Mouse (Mus musculus) lung, embryonic 16.5 days (tissue): Measurements from ENCODE around the gene Map4k5. TPM values are rescaled to one million over a fixed set of nuclear protein-coding genes. Genes with fewer than 3 reads are reported as not detected.

Experiments
- ATAC-seq: fragments of 200-750 bp; cut with Nextera tagmentation; 2 replicates; pipeline ENCODE4 v1.8.0; 2017; ENCODE audit warnings: low read depth, mild to moderate bottlenecking, moderate library complexity
- H3K27ac ChIP-seq: fragments of 300-500 bp; sonication (generic); 2 replicates; pipeline ENCODE4 v1.5.1; 2014; ENCODE audit warnings: mild to moderate bottlenecking, control low read depth, low read length
- H3K27me3 ChIP-seq: fragments of 300-500 bp; sonication (generic); 2 replicates; pipeline ENCODE4 v1.6.1; 2014; ENCODE audit warnings: low read depth, low read length, mixed read lengths; ENCODE audit not compliant: control insufficient read depth, insufficient read depth
- H3K36me3 ChIP-seq: fragments of 300-500 bp; sonication (generic); 2 replicates; pipeline ENCODE4 v1.6.1; 2014; ENCODE audit warnings: low read length; ENCODE audit not compliant: control insufficient read depth, insufficient read depth
- H3K4me1 ChIP-seq: fragments of 300-500 bp; sonication (generic); replicated peaks from 2 replicates; pipeline ENCODE4 v1.6.1; 2014; ENCODE audit warnings: low read length, mixed read lengths; ENCODE audit not compliant: control insufficient read depth, insufficient read depth
- H3K4me2 ChIP-seq: fragments of 300-500 bp; sonication (generic); 2 replicates; pipeline ENCODE4 v1.6.1; 2014; ENCODE audit warnings: low read depth, low read length, control low read depth
- H3K4me3 ChIP-seq: fragments of 300-500 bp; sonication (generic); 2 replicates; pipeline ENCODE4 v1.5.1; 2014; ENCODE audit warnings: mild to moderate bottlenecking, low read length, control low read depth
- H3K9ac ChIP-seq: fragments of 300-500 bp; sonication (generic); 2 replicates; pipeline ENCODE4 v1.6.1; 2014; ENCODE audit warnings: low read length, control low read depth
- H3K9me3 ChIP-seq: fragments of 300-500 bp; sonication (generic); 2 replicates; pipeline ENCODE4 v1.6.1; 2016; ENCODE audit warnings: low read length; ENCODE audit not compliant: control insufficient read depth
- WGBS: fragments of 180-500 bp; shearing (Covaris S2); extraction: QIAGEN DNeasy Blood & Tissue Kit; methylation state at CpG from one replicate; pipeline ENCODE4 v1.1.7; 2014; 5-methylcytosine and 5-hydroxymethylcytosine counted together
- polyA plus RNA-seq: library from polyadenylated mRNA; unstranded; fragments of >200 nt; fragmentation: Nextera tagmentation; extraction: Ambion mirVana; gene quantifications from 2 replicates; pipeline ENCODE4 v1.2.1, GENCODE M21; 2015

The Map4k5 gene
- 30.8 and 31.0 TPM in 2 replicates for polyA plus RNA-seq

DNA sequence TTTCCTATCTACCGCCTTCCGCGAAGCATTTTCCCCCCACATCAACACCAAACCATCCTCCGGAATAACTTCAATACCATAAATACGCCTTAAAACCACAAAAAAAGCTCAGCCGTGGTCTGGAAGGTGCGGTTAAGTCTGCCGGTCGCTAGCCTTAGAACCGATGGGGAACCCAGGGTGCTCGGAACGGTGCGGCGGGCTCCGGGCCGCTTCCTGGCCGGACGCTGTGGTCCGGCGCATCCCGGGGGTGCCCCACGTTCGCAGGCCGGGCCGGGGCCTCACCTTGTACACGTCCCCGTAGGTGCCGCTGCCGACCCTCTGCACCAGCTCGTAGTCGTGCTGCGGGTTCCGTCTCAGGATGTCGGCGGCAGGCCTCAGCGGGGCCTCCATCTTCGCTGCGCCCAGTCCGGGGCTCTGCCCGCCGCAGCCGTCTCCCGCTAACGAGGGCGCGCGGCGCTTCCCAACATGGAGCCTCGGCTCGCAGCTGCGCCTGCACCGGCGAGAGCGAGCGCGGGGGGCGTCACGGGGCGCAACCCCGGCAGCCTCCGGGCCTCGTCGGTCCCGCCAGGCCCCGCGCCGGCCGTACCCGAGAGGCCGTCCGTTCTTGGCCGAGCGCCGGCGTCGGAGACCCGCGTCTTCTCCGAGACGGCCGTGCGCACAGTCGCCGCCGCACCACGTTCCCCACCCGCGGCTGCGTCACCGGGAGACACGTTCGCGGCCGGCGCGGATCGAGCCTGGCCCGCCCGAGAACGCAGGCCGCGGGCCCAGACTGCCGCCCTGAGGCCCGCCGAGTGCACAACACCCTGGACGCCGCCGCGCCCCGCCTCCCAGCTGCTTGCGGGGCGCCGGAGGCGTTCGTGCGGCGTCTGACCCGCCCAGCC lies at the start of gene Map4k5, which contains the start of gene Atl1:
Gene Map4k5, minus strand, starts transcription at position 830 of the 881 bp plus-strand sequence.
Gene Atl1, plus strand, starts transcription at position 244 of the 881 bp plus-strand sequence.
- Histone ChIP-seq H3K4me2 (peak within 1 kb of the TSS; percentile 83), H3K27ac (peak within 1 kb of the TSS; percentile 95), H3K9me3 (no peaks in the 10 kb centered on the region), H3K9ac (peak within 1 kb of the TSS; percentile 97), H3K4me1 (peaks cover 27% of the 10 kb centered on the region), H3K27me3 (no peaks in the 10 kb centered on the region), H3K4me3 (peak within 1 kb of the TSS; percentile 95), H3K36me3 (no peaks in the 10 kb centered on the region)
- WGBS, result under 1% methylated on average over 103 of the region's 118 CpGs
- peak; percentile 96 for ATAC-seq

DNA sequence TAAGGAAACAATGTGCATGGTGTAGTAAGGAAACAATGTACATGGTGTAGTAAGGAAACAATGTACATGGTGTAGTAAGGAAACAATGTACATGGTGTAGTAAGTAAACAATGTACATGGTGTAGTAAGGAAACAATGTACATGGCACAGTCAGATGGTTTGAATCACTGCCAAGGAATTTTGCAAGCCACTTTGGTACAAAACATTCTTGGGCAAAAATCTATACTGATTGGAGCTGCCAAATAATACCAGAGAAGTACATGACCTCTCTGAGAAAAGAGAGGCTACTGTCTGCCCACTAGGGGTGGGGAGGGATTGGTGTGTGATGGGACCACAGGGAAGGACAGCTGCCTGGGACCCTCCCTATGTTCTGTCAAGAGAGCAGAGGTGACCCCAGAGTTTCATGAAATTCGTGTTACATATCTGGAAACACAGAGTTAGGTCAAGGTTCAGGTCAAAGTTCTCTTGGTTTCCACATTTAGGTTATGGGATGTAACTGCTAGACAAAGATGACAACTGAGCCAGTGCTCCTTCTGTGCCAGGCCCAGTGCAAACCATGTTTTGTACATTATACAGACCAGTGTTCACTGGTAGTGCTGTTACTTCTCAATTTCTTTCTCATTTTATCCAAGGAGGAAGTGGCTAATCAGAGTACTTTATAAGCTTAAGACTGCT lies 48.8 kb upstream of the Map4k5 start:
- Histone ChIP-seq H3K27me3 (no peaks in the 10 kb centered on the region), H3K4me3 (no peak overlapping the region)

DNA sequence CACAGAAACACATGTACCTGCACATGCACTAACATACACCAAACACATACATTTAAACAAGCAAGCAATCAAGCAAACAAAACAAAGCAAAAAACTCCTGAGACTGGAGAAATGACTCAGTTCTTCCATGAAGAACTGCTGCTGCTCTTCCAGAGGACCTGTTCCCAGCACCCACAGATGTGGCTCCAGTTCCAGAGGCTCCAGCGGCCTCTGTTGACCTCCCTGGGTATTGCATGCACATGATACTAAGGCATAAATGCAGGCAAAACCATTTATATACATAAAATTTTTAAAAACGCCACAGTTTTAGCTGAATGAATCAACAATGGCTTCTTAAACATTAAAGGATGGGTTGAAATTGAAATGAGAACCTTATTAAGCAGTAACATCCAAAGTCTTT lies 46.3 kb upstream of the Map4k5 start:
- no peak for ATAC-seq
- peaks cover 2% of the 10 kb centered on the region; the same call in 1 of the 2 replicates for H3K36me3 ChIP-seq
- H3K9ac ChIP-seq, result no peak overlapping the region
- H3K9me3 ChIP-seq, result peaks cover 3% of the 10 kb centered on the region; the same call in 1 of the 2 replicates
- H3K4me1 ChIP-seq, result no peaks in the 10 kb centered on the region; the same call in 1 of the 2 replicates
- no peak overlapping the region for H3K4me2 ChIP-seq
- H3K4me3 ChIP-seq, result no peak overlapping the region
- H3K27ac ChIP-seq, result no peak overlapping the region
- no peaks in the 10 kb centered on the region for H3K27me3 ChIP-seq
- 48% methylated on average over 2 of the region's 2 CpGs for WGBS

More for the DNA sequence above, 48.8 kb upstream of the Map4k5 start:
- 35% methylated on average over 1 of the region's 1 CpGs for WGBS
- Histone ChIP-seq H3K4me2 (no peak overlapping the region), H3K27ac (no peak overlapping the region), H3K36me3 (peaks cover 2% of the 10 kb centered on the region; the same call in 1 of the 2 replicates), H3K9ac (no peak overlapping the region), H3K9me3 (peaks cover 3% of the 10 kb centered on the region; the same call in 1 of the 2 replicates), H3K4me1 (no peaks in the 10 kb centered on the region; the same call in 1 of the 2 replicates)
- no peak for ATAC-seq

DNA sequence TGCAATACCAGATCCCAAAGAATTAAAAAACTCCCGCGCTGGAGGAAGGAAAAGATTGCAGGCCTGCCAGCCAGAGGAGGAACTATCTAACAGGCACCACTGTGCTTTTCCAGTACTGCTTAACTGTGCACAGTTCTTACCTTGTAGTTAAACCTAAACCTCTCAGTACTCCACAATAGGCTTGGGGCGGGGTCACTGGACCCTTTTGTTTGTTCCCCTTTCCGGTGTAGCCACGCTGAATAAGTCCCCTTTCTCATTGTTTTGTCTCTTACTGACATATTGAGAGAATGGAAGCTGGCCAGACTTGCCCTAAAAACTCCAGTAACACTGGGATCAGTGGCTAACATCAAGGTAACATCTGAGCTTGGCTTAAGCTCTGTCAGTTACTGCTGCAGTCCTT lies 44.7 kb upstream of the Map4k5 start:
- no peak overlapping the region for H3K4me3 ChIP-seq
- no peak overlapping the region for H3K27ac ChIP-seq
- no peaks in the 10 kb centered on the region; the same call in 1 of the 2 replicates for H3K4me1 ChIP-seq
- WGBS, result 74% methylated on average over 5 of the region's 5 CpGs
- no peak overlapping the region for H3K9ac ChIP-seq
- peaks cover 3% of the 10 kb centered on the region; the same call in 1 of the 2 replicates for H3K9me3 ChIP-seq
- H3K4me2 ChIP-seq, result no peak overlapping the region
- no peak for ATAC-seq
- H3K27me3 ChIP-seq, result no peaks in the 10 kb centered on the region
- peaks cover 2% of the 10 kb centered on the region; the same call in 1 of the 2 replicates for H3K36me3 ChIP-seq

DNA sequence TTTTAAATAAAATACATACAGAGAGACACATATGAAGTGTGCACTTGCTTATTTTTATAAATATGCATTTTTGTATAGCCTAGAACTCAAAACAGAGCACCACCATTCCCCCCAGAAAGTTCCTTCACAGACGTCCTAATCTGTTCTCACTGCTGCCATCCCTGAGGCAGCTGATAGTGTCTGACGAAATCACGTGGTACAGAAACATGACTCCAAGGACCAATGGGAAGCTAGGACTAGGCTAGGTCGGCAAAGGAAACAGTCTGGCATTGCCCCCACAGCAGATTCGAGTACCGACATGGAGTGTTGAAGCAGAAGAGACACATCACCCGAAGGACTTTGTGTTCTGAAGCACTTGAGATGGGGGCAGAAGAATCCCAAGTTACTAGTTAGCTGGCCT lies 33.7 kb upstream of the Map4k5 start:
- H3K9me3 ChIP-seq, result no peaks in the 10 kb centered on the region
- H3K4me1 ChIP-seq, result no peaks in the 10 kb centered on the region
- no peak overlapping the region for H3K4me3 ChIP-seq
- H3K36me3 ChIP-seq, result no peaks in the 10 kb centered on the region
- no peak for ATAC-seq
- 40% methylated on average over 7 of the region's 7 CpGs for WGBS
- H3K4me2 ChIP-seq, result no peak overlapping the region
- H3K27ac ChIP-seq, result no peak overlapping the region
- H3K9ac ChIP-seq, result no peak overlapping the region
- no peaks in the 10 kb centered on the region for H3K27me3 ChIP-seq

DNA sequence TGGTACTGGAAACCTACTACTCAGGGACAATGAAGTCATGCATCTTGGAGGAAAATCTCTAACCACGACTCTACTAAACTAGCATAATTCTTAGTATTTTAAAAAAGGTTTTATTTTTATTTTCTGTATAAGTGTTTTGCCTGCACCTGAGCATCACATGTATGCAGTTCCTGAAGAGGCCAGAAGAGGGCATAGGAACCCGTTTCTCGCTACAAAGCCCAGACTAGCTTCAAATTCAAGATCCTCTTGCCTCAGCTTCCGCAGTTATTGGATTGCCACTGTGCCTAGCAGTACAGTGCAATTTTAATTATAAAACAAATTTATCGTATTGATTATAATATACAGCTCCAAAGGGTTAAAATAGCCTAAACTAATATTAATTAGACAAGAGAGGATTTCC lies 31.0 kb upstream of the Map4k5 start:
- Histone ChIP-seq H3K4me2 (no peak overlapping the region), H3K4me1 (no peaks in the 10 kb centered on the region), H3K36me3 (no peaks in the 10 kb centered on the region), H3K27ac (no peak overlapping the region), H3K4me3 (no peak overlapping the region), H3K9ac (no peak overlapping the region), H3K9me3 (no peaks in the 10 kb centered on the region), H3K27me3 (no peaks in the 10 kb centered on the region)
- ATAC-seq, result no peak
- WGBS, result 7% methylated on average over 5 of the region's 5 CpGs

DNA sequence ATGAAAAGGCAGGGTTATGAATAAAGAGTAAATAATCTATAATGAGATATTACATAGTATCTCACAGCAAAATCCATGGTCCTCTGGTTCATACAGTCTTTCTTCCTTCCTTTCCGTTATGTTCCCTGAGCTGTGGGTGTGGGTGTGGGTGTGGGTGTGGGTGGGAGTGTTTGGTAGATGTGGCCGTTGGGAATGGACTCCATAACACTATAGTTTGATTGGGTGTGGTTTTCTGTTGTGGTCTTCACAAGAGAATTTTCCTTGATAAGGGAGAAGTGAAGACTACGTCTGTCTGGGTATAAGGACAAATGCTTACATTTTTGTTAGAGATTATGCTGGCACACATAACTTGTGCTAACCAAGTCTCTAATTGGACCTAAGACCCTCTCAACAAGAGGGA lies 30.6 kb upstream of the Map4k5 start:
- Histone ChIP-seq H3K9me3 (no peaks in the 10 kb centered on the region), H3K36me3 (no peaks in the 10 kb centered on the region), H3K9ac (no peak overlapping the region), H3K4me2 (no peak overlapping the region), H3K4me1 (no peaks in the 10 kb centered on the region), H3K27ac (no peak overlapping the region), H3K27me3 (no peaks in the 10 kb centered on the region), H3K4me3 (no peak overlapping the region)
- 51% methylated on average over 3 of the region's 3 CpGs for WGBS
- no peak for ATAC-seq

DNA sequence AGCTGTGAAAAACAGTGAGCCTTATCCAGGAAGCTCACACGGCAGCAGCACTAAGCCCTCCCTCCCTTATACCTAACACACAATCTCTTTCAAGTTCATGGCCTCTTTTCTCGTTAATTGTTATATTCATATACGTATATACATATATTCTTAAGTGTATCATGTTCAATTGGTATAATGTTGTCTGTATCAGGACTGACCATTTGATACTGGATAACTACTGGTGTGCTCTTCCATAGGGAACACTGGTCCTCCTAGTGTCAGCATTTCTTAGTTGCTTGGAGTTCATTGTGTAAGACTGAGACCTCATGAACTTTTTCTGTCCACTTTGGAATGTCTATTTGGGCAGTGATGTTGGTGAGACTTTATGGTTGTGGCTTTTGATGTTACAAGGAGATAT lies 30.1 kb upstream of the Map4k5 start:
- H3K27me3 ChIP-seq, result no peaks in the 10 kb centered on the region
- H3K4me3 ChIP-seq, result no peak overlapping the region
- H3K9me3 ChIP-seq, result no peaks in the 10 kb centered on the region
- no peak overlapping the region for H3K9ac ChIP-seq
- H3K4me2 ChIP-seq, result no peak overlapping the region
- H3K4me1 ChIP-seq, result no peaks in the 10 kb centered on the region
- 68% methylated on average over 3 of the region's 3 CpGs for WGBS
- no peaks in the 10 kb centered on the region for H3K36me3 ChIP-seq
- ATAC-seq, result no peak
- no peak overlapping the region for H3K27ac ChIP-seq

DNA sequence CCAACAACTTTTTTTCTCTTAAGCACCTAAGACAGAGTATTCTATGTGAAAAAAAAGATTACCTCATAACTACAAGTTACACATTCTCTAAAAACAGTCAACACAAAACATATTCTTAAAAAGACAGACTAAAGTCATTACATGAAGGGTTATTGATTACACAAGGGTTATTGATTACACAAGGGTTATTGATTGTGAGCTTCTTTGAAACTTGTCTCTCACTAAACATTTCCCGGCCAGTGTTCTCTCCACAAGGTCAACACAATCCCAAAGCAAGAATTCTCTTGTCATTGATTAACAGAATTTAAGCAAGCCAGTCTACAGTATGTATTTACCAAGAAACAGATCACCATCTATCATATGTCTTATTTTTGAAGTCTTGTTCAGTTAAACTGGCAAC lies 29.1 kb upstream of the Map4k5 start:
- H3K9ac ChIP-seq, result no peak overlapping the region
- H3K9me3 ChIP-seq, result no peaks in the 10 kb centered on the region
- no peaks in the 10 kb centered on the region for H3K27me3 ChIP-seq
- 65% methylated on average over 1 of the region's 1 CpGs for WGBS
- no peak overlapping the region for H3K4me3 ChIP-seq
- H3K27ac ChIP-seq, result no peak overlapping the region
- H3K4me1 ChIP-seq, result no peaks in the 10 kb centered on the region
- H3K4me2 ChIP-seq, result no peak overlapping the region
- no peak for ATAC-seq
- H3K36me3 ChIP-seq, result no peaks in the 10 kb centered on the region
